Mouse (Mus musculus) hindbrain, embryonic 14.5 days (tissue): Measurements from ENCODE around the gene Commd7. TPM values are rescaled to one million over a fixed set of nuclear protein-coding genes. Genes with fewer than 3 reads are reported as not detected.

Experiments
- polyA plus RNA-seq: library from polyadenylated mRNA; unstranded; fragments of >200 nt; fragmentation: Nextera tagmentation; extraction: Ambion mirVana; gene quantifications from 2 replicates; pipeline ENCODE4 v1.2.1, GENCODE M21; 2014

Gene Commd7
- polyA plus RNA-seq, 1 experiment from 2014 or later = 78.6 TPM

Other genes with a start within 250 kb of the Commd7 start
- not detected in 2 replicates for gene 4930404H24Rik, start 140.0 kb downstream of the Commd7 start, polyA plus RNA-seq
- 44.8 and 49.8 TPM in 2 replicates for gene Nol4l, start 102.8 kb downstream of the Commd7 start, polyA plus RNA-seq
- gene Dnmt3b, start 16.7 kb upstream of the Commd7 start, polyA plus RNA-seq = 4.2 and 4.3 TPM in 2 replicates
- 0.12 and 0.14 TPM in 2 replicates for gene Dnmt3c, start 63.9 kb upstream of the Commd7 start, polyA plus RNA-seq
- 394 and 421 TPM in 2 replicates for gene Mapre1, start 108.5 kb upstream of the Commd7 start, polyA plus RNA-seq
- not detected in 2 replicates for gene Efcab8, start 147.2 kb upstream of the Commd7 start, polyA plus RNA-seq
- gene Sun5, start 238.3 kb upstream of the Commd7 start, polyA plus RNA-seq = not detected in 2 replicates
- gene Bpifb2, start 242.3 kb upstream of the Commd7 start, polyA plus RNA-seq = not detected in 2 replicates